Mouse (Mus musculus) liver, embryonic 14.5 days (tissue): ENCODE measurements at regions not wholly inside any gene's neighbourhood (a gene's known extent, or its start where the extent isn't known, plus 50 kb on each side); places are given as distances from the start of the nearest gene placed in this dataset.

Experiments used
- CTCF ChIP-seq: IDR thresholded peaks from 2 replicates; pipeline ENCODE4 v1.5.1; 2016; ENCODE audit warnings: antibody characterized with exemption, low read depth, control low read depth
- EP300 ChIP-seq: IDR thresholded peaks from 2 replicates; pipeline ENCODE4 v1.6.1; 2016; ENCODE audit warnings: antibody characterized with exemption, low read depth

GRCm38 (mm10) chr16:30786060-30786459, 186.5 kb downstream of the Fam43a start:
- TF ChIP-seq CTCF (no peak), EP300 (peak; percentile 38)
